Mouse (Mus musculus): ENCODE measurements around the gene Olfr545.
"Not testable (repeated sequence)": the region's sequence is repeated elsewhere in the genome, so short reads cannot be mapped to it uniquely, and the experiment has no call there.

Gene Olfr545

DNA sequence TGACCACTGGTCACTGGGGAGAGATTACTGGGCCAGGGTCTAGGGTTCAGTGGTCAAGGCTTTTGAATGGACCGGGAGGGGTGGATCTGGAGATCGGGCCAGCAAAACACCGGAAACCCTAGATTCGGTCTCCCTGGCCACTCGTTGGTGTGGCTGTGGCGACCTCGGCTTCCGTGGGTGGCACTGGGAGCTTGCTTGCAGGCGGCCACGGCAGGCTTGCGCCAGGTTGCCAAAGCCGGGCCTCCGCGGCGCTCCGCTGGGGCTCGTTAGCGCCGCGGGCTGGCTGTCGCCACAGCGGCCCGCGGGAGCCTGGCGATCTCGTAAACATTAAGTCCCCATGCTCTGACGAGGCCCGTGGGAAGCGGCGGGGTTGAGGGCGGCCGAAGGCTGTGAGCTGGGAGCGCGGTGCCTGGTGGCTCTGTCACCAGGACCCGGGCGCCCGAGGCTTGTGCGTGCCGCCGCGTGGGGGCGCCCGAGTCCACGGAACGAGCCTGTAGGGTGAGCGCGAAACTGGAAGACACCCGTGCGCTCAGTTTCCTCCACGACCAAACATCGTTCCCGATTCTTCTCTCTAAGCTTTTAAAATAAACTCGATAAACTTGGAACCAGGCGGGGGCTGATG, 13.6 kb upstream of the Olfr545 start:
- Histone ChIP-seq H3K36me3 (ENCODE audit: insufficient read depth, low read length) (no peaks in the 10 kb centered on the region), H3K4me1 (replicated peaks; ENCODE audit: low read depth, low read length) (peaks cover 7% of the 10 kb centered on the region; the same call in 1 of the 2 replicates), H3K9me3 (ENCODE audit: low read length) (no peaks in the 10 kb centered on the region), H3K27me3 (ENCODE audit: insufficient read depth, low read length) (peaks cover 57% of the 10 kb centered on the region), H3K4me3 (replicated peaks; ENCODE audit: low read length) (peak overlapping the region; percentile 79)
- TF ChIP-seq POU5F1 (IDR thresholded peaks at IDR 0.05; ENCODE audit: borderline replicate concordance, low read length) (no peak), NANOG (IDR thresholded peaks at IDR 0.05; ENCODE audit: borderline replicate concordance, low read length) (no peak)

DNA sequence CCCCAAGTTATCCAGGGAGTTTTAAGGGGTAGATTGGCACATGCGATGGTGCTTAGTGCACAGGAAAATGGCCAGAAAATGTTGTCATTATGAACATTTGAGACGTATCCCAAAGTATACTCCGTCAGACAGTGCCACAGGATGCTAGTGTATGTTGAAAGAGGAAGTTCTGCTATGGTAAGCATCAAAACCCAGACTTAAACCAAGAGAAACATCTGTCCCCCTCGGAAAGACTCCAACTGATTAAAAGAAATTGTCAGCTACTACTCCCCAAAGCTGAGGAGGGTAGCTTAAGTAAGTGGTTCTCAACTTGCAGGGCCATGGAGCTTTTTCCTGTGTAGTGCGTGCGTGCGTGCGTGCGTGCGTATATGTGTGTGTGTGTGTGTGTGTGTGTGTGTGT, 12.6 kb upstream of the Olfr545 start:
- TF ChIP-seq NANOG (IDR thresholded peaks at IDR 0.05; ENCODE audit: borderline replicate concordance, low read length) (no peak), POU5F1 (IDR thresholded peaks at IDR 0.05; ENCODE audit: borderline replicate concordance, low read length) (no peak), CTCF (conservative IDR thresholded peaks at IDR 0.05; ENCODE audit: low read length) (no peak)

DNA sequence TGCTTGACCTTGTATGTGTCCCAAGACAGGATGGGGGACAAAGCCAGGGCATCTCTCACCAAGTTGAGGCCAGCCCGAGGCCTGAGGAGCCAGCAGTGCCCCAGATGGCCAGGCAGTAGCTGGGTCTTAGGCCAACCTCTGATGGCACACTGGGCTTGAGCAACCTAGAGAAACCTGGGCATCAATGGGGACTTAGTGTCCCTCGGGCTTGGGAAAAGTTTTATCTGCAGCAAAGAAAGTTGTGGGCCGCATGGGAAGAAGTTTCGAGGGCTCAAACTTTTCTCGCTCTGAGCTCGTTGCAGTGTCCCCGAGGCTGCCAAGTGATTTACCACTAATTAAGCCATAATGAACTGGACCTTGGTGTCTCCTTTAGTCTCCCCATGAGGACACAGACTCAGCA, 10.4 kb upstream of the Olfr545 start:
- no peaks in the 10 kb centered on the region for H3K9me3 ChIP-seq (ENCODE audit: low read length)
- H3K36me3 ChIP-seq (ENCODE audit: insufficient read depth, low read length) = no peaks in the 10 kb centered on the region
- peaks cover 10% of the 10 kb centered on the region; the same call in 1 of the 2 replicates for H3K4me1 ChIP-seq (replicated peaks; ENCODE audit: low read depth, low read length)
- TF ChIP-seq POU5F1 (IDR thresholded peaks at IDR 0.05; ENCODE audit: borderline replicate concordance, low read length) = no peak
- no peak for TF ChIP-seq NANOG (IDR thresholded peaks at IDR 0.05; ENCODE audit: borderline replicate concordance, low read length)
- TF ChIP-seq CTCF (conservative IDR thresholded peaks at IDR 0.05; ENCODE audit: low read length) = no peak
- peaks cover 47% of the 10 kb centered on the region for H3K27me3 ChIP-seq (ENCODE audit: insufficient read depth, low read length)
- no peak overlapping the region for H3K4me3 ChIP-seq (replicated peaks; ENCODE audit: low read length)

More for the DNA sequence above, 12.6 kb upstream of the Olfr545 start:
- Histone ChIP-seq H3K4me3 (replicated peaks; ENCODE audit: low read length) (no peak overlapping the region), H3K36me3 (ENCODE audit: insufficient read depth, low read length) (no peaks in the 10 kb centered on the region), H3K4me1 (replicated peaks; ENCODE audit: low read depth, low read length) (peaks cover 7% of the 10 kb centered on the region; the same call in 1 of the 2 replicates), H3K9me3 (ENCODE audit: low read length) (no peaks in the 10 kb centered on the region), H3K27me3 (ENCODE audit: insufficient read depth, low read length) (peaks cover 58% of the 10 kb centered on the region)

DNA sequence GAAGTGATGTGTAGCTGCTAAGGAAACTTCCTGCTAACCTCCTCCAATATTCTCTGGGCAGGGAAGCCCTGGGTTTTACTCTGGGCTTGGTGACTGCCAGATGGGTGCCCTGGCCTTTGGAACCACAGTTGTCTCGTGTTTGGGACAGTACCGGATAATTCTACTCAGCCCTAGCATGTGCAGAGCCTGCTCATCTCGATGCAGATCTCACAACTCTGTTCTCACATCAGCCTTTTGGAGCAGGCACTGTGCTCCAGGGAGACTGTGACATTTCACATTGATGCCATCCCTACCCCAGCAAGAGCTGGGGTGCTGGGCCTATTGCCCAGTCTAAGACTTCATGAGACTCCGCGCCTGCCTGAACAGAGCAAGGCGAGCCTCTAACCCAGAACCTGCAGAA, 9.3 kb upstream of the Olfr545 start:
- Histone ChIP-seq H3K27me3 (ENCODE audit: insufficient read depth, low read length) (peaks cover 42% of the 10 kb centered on the region), H3K36me3 (ENCODE audit: insufficient read depth, low read length) (no peaks in the 10 kb centered on the region), H3K9me3 (ENCODE audit: low read length) (no peaks in the 10 kb centered on the region), H3K4me3 (replicated peaks; ENCODE audit: low read length) (no peak overlapping the region), H3K4me1 (replicated peaks; ENCODE audit: low read depth, low read length) (peaks cover 10% of the 10 kb centered on the region; the same call in 1 of the 2 replicates)
- no peak for TF ChIP-seq CTCF (conservative IDR thresholded peaks at IDR 0.05; ENCODE audit: low read length)
- TF ChIP-seq NANOG (IDR thresholded peaks at IDR 0.05; ENCODE audit: borderline replicate concordance, low read length) = no peak
- no peak for TF ChIP-seq POU5F1 (IDR thresholded peaks at IDR 0.05; ENCODE audit: borderline replicate concordance, low read length)

DNA sequence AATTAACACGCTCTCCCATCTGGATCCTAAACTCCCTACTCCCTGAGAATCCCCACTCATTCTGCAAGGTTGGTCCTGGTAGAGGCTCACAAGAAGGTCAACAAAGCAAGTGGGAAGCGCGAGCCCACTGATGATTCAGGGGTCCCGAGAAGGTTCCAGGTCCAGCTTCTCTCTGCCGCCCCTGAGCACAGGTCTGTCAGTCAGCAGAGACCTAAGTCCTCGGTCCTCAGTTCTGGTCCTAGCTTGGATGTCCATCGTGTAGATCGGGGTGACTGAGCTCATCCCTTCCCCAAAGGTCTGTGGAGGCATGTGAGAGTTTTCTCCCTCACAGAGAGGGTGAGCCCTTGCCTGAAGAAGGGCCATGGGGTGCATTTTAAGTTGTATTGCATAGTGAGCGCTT, 8.7 kb upstream of the Olfr545 start:
- Histone ChIP-seq H3K4me3 (replicated peaks; ENCODE audit: low read length) (no peak overlapping the region), H3K36me3 (ENCODE audit: insufficient read depth, low read length) (no peaks in the 10 kb centered on the region), H3K27me3 (ENCODE audit: insufficient read depth, low read length) (peaks cover 37% of the 10 kb centered on the region), H3K9me3 (ENCODE audit: low read length) (no peaks in the 10 kb centered on the region), H3K4me1 (replicated peaks; ENCODE audit: low read depth, low read length) (peaks cover 5% of the 10 kb centered on the region; the same call in 1 of the 2 replicates)
- TF ChIP-seq POU5F1 (IDR thresholded peaks at IDR 0.05; ENCODE audit: borderline replicate concordance, low read length) = no peak

DNA sequence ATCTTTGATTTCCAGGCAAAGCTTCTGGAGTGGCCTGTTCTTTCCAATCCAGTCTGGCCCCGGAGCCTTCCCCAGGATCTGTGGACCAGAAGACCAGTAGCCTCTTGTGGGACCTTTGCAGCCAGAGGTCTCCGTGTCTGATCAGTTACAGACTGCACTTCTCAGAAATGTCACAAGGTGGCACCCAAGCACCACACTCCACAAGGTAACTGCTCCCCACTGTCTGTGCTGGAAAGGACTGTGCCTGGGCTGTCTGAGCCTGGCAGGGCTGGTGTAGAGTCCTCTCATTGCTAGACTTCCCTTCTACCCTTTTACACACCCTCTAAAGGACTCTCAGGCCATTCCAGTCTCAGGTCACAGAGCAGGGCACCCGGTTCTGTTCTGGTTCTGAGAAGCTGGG, 7.5 kb upstream of the Olfr545 start:
- TF ChIP-seq CTCF (conservative IDR thresholded peaks at IDR 0.05; ENCODE audit: low read length) (peak; percentile 82), NANOG (IDR thresholded peaks at IDR 0.05; ENCODE audit: borderline replicate concordance, low read length) (no peak)
- H3K27me3 ChIP-seq (ENCODE audit: insufficient read depth, low read length) = peaks cover 35% of the 10 kb centered on the region
- no peak overlapping the region for H3K4me3 ChIP-seq (replicated peaks; ENCODE audit: low read length)
- H3K9me3 ChIP-seq (ENCODE audit: low read length) = no peaks in the 10 kb centered on the region
- no peaks in the 10 kb centered on the region for H3K36me3 ChIP-seq (ENCODE audit: insufficient read depth, low read length)
- peaks cover 5% of the 10 kb centered on the region; the same call in 1 of the 2 replicates for H3K4me1 ChIP-seq (replicated peaks; ENCODE audit: low read depth, low read length)

DNA sequence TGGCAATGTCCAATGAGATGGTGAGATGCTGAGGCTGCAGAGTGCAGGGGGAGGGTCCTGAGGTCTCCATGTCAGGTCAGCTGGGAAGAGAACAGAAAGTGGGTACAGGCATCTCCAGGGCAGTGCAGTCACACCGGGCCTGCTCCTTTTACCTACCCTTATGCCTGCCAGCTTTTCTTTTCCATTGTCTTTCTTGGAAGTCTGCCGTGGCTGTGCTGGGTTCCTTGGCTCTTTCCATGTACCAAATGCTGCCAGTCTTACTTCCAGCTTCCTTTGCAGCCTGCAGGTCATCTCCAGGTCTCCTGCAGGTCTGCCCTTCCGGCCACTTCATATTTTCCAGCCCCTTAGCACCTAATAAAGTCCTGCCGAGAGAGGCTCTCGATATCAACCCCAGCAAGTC, 2.6 kb upstream of the Olfr545 start:
- peaks cover 29% of the 10 kb centered on the region for H3K27me3 ChIP-seq (ENCODE audit: insufficient read depth, low read length)
- no peaks in the 10 kb centered on the region for H3K9me3 ChIP-seq (ENCODE audit: low read length)
- no peaks in the 10 kb centered on the region for H3K36me3 ChIP-seq (ENCODE audit: insufficient read depth, low read length)
- no peak overlapping the region for H3K4me3 ChIP-seq (replicated peaks; ENCODE audit: low read length)
- no peak for TF ChIP-seq NANOG (IDR thresholded peaks at IDR 0.05; ENCODE audit: borderline replicate concordance, low read length)
- no peak for TF ChIP-seq CTCF (conservative IDR thresholded peaks at IDR 0.05; ENCODE audit: low read length)
- no peak for TF ChIP-seq POU5F1 (IDR thresholded peaks at IDR 0.05; ENCODE audit: borderline replicate concordance, low read length)
- 0 out of 2 replicates have a peak, but pooled peaks cover 3% of the 10 kb centered on the region for H3K4me1 ChIP-seq (replicated peaks; ENCODE audit: low read depth, low read length)

DNA sequence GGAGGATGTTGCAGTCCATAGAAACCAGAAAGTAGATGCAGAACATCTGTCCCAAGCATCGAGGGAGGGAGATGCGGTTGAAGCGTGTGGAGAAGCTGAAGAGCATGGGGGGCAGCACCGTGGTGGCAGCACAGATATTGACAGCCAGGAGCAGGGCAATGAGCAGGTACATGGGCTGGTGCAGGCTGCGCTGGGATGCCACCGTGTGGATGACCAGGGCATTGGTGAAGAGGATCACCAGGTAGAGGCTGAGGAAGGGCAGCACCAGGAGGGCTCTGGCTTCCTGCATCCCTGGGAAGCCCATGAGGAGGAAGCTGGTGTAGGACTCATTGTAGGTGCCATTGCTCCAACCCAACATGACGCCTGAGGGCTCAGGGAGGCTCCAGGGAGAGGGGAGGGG, 5.0 kb downstream of the Olfr545 start:
- not testable (repeated sequence) for H3K9me3 ChIP-seq (ENCODE audit: low read length); H3K4me1 ChIP-seq (replicated peaks; ENCODE audit: low read depth, low read length); H3K27me3 ChIP-seq (ENCODE audit: insufficient read depth, low read length); H3K4me3 ChIP-seq (replicated peaks; ENCODE audit: low read length); H3K36me3 ChIP-seq (ENCODE audit: insufficient read depth, low read length)

DNA sequence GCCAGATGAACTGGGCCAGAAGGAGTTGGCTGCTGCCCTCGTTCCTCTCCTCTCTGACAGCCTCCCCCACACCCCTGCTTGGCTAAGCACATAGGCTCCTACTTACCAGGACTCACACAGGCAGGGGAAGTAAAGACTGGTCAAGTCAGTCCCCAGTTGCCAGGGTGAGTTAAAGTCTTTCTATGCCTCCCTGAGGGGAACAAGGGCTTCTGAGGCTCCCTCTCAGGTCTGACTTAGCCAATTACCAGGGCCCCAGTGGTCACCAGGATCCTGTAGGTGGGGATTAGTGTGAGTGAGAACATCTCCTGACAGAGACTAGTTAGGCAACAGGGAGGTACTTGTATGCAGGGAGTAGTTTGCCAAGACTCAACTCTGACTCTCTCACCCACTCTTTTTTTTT, 11.2 kb downstream of the Olfr545 start, which contains the start of gene Olfr544:
Olfr544 (minus strand) TSS at position 153 of the 400 bp plus-strand sequence.
- no peak for TF ChIP-seq CTCF (conservative IDR thresholded peaks at IDR 0.05; ENCODE audit: low read length)
- no peak for TF ChIP-seq NANOG (IDR thresholded peaks at IDR 0.05; ENCODE audit: borderline replicate concordance, low read length)
- TF ChIP-seq POU5F1 (IDR thresholded peaks at IDR 0.05; ENCODE audit: borderline replicate concordance, low read length) = no peak

More for the DNA sequence above, 11.2 kb downstream of the Olfr545 start, which contains the start of gene Olfr544:
- no peaks in the 10 kb centered on the region for H3K36me3 ChIP-seq (ENCODE audit: insufficient read depth, low read length)
- H3K27me3 ChIP-seq (ENCODE audit: insufficient read depth, low read length) = peaks cover 5% of the 10 kb centered on the region; the same call in 1 of the 2 replicates
- H3K9me3 ChIP-seq (ENCODE audit: low read length) = no peaks in the 10 kb centered on the region
- H3K4me3 ChIP-seq (replicated peaks; ENCODE audit: low read length) = no peak within 1 kb of the TSS
- H3K4me1 ChIP-seq (replicated peaks; ENCODE audit: low read depth, low read length) = no peaks in the 10 kb centered on the region; the same call in 1 of the 2 replicates
